Mouse (Mus musculus): ENCODE results near the gene Eid2. TPM values are rescaled to one million over a fixed set of nuclear protein-coding genes. Genes with fewer than 3 reads are reported as not detected.
"Not testable (repeated sequence)": the region's sequence is repeated elsewhere in the genome, so short reads cannot be mapped to it uniquely, and the experiment has no call there.

Eid2 gene
- 10 to 100 TPM; 17.1 to 17.2 TPM for total RNA-seq (2021)

- peak; percentile 88 to 89 for DNase-seq
- intact Hi-C loops (cut with DNase I), result no loop called here
These were observed at the start of gene Eid2 for GRCm38 (mm10) chr7:28267129-28268041. Gene Eid2, plus strand, starts transcription at chr7:28267881.

DNA sequence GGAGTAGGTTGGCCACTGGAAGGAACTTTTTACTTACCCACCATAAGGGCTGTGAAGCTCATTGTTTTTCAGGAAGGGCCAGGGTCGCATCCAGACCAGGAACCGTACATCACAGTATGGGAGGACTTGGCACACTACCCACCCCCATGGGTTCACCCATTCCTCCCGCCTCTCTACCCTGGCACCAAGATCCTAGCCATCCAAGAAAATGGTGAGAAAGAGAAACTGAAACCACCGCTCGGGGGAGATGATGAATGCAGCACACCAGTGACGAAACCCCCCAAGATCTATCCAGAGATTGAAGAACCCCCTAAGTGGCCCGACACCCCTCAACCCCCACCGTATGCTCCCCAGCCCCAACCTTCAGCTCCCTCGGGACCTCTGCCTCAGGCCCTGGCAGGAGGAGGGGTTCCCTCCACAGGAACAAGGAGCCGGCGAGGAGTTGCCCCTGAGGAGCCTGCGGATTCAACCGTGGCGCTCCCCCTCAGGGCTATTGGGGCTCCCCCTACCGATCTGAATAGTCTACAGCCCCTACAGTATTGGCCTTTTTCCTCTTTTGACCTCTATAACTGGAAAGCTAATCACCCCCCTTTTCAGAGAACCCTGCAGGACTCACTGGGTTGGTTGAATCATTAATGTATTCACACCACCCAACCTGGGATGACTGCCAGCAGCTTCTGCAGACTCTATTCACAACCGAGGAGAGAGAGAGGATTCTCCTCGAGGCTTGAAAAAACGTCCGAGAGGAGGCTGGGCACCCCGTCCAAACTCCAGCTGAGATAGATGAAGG lies 48.5 kb upstream of the Eid2 start:
- intact Hi-C loops (cut with DNase I); DNase-seq: not testable (repeated sequence)

- DNase-seq; intact Hi-C loops (cut with DNase I): not testable (repeated sequence)
These were observed 40.8 kb upstream of the Eid2 start for GRCm38 (mm10) chr7:28226836-28227235.

- intact Hi-C loops (cut with DNase I); DNase-seq: not testable (repeated sequence)
These were observed 40.3 kb upstream of the Eid2 start for GRCm38 (mm10) chr7:28227421-28227820.

GRCm38 (mm10) chr7:28243943-28244342 lies 23.7 kb upstream of the Eid2 start:
- DNase-seq; intact Hi-C loops (cut with DNase I): not testable (repeated sequence)

DNA sequence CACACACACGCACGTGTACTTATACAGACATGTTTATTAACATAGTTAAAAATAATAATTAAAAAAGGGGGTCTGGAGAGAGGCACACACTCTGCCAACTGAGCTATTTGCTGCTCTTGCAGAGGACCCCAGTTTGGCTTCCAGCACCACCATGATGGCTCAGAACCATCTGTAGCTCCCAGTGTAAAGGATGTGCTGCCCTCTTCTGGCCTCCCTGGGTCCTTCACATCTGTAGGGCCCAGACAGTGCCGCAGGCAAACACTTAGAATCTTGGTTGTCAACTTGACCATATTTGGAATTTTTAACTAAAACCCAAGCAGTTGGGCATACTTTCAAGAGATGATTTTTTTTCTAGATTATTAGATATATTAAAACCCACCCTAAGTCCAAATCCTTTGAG lies 18.7 kb upstream of the Eid2 start:
- intact Hi-C loops (cut with DNase I), result no loop called here
- no peak for DNase-seq

DNA sequence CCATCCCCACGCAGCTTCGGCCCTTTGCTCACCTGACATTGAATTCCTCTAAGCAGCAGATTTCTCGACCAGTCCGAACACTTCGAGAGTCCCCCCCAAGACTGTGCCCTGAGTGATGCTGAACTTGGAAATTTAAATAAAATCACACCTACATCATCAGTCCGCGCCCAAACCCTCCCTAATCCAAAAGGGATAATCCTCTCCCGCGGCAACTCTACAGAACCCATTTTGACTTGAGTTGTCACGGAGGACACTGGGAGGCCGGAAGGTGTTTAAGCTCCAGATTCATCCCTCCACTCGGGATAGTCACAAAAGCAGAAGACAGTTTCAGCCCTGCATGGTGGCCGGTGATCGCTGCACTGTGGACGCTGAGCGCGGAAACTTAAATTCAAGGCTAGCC lies 15.7 kb upstream of the Eid2 start:
- no peak for DNase-seq
- intact Hi-C loops (cut with DNase I), result no loop called here

DNA sequence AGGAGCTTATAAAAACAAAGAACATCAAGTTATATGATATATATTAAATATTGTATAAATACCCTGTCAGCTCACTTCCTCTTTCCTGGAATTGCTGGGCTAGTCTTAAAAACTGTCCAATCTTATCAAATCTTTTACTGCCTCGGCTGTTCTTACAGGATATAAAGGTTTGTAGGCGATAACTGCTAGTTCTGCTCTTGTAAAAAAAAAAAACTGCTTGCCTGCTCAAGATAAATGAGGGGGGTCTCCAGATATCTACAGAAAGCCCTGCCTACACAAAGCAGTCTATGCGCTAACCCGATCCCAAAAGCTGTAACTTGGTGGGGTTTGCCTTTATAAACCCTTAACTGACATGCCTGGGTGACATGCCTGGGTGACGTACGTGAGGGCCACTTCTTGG lies 13.1 kb upstream of the Eid2 start:
- intact Hi-C loops (cut with DNase I), result no loop called here
- no peak for DNase-seq

DNA sequence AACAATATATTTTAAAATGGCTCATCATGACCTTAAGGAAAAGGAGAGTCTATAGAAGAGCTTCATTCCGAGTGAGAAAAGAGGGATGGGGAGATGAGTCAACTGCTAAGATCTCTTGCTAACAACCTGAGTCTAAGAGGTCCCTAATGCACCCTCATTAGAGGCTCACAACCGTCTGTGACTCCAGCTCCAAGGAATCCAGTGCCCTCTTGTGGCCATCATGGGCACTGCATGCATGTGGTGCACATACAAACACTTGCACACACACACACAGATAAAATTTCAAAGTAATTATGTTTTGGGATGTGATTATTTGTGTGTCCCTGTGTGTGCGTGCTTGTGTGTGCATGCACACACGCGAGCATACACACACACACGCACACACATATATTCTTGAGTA lies 12.2 kb upstream of the Eid2 start:
- DNase-seq, result no peak
- intact Hi-C loops (cut with DNase I), result no loop called here

DNA sequence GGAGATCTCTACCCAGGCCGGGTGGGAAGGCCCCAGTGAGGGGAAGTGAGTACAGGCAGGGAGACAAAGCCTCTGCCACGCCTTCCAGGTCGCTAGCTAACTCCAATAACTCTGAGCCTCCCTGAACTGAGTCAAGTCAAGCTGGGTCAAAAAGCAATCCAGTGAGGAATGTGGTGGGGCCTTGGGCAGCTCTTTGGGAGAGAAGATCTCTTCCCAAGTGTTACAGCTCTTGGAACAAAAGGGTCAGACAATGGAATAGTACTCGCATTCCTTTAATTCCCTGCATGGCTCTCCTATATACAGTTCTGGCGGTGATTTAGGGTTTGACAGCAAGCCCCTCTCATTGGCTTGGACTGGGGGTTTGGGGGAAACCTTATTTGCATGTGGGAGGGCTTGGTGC lies 4.8 kb upstream of the Eid2 start:
- DNase-seq, result no peak
- intact Hi-C loops (cut with DNase I), result no loop called here

DNA sequence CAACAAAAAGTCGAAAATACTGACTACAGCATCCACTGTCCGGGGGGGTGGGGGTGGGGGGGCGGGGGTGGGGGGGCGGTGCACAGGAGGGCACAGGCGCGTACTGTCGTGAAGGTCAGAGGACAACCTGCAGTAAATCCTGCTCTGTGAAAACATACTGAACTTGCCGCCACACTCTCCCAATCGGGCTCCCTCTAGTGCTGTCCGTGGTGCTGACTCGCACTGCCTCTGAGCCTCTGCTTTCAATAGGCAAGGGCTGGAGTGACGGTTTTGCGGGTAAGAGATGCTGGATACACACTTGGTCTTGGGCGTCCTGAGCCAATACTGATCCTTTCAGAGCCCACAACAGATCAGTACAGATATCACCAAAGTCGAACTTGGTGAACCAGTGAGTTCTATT lies 3.9 kb upstream of the Eid2 start:
- DNase-seq, result peak; percentile 78 to 88
- intact Hi-C loops (cut with DNase I), result no loop called here

DNA sequence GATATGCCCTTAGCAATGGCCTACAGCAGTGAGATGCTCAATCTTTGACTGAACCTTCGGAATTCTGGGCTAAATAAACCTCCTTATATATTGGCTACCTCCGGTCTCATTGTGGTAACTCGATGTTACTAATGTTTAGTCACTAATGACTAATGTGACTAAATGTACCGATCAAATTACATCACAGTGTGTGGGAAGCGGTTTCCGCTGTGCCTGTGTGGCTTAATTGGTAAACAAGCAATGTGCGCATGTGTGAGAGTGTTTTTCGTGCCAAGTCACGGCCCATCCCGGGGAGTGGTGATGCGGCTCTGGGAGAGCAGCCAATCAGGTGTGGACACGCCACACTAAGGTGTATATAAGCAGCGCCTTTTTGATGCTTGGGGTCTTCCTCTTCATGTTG lies 2.3 kb upstream of the Eid2 start:
- DNase-seq, result no peak
- intact Hi-C loops (cut with DNase I), result no loop called here

DNA sequence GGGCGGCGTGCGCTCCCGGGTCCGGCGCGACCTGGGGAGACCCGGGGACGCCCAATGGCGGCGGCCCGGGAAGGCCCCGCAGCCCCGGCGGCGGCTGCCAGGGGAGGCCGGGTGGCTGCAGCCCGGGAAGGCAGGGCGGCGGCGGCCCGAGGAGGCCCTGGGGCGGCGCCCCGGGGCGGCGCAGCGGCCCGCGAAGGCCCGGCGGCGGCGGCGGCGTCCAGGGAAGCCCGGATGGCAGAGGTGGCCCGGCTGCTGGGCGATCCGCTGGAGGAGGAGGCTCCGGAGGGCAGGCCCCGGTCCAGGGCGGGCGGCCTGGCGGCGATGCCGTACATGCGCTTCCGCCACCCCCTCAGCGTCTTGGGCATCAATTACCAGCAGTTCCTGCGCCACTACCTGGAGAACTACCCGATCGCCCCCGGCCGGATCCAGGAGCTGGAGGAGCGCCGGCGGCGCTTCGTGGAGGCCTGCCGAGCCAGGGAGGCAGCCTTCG lies 406 bp downstream of the Eid2 start:
- intact Hi-C loops (cut with DNase I), result no loop called here
- peak; percentile 65 to 69 for DNase-seq

- intact Hi-C loops (cut with DNase I), result no loop called here
- DNase-seq, result no peak
These were observed 895 bp downstream of the Eid2 start for GRCm38 (mm10) chr7:28268576-28268975.

GRCm38 (mm10) chr7:28269355-28269754 lies 1.7 kb downstream of the Eid2 start:
- no peak for DNase-seq
- intact Hi-C loops (cut with DNase I), result no loop called here

DNA sequence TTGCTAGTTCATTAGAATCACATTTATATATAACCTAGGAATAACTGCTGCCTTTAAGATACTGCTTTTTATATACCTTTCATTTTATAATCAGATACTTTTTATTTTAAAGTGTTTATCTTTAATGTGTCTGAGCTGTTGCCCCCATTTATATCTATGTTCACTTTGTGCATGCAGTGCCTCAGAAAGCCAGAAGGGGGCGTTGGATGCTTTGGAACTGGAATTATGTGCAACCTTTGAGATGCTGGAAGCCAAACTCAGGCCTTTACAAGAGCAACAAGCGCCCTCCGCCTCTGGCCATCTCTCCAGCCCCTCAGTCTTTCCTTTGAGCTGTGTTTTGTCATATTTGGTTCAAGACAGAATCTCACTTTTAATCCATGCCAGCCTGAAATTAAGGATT lies 4.1 kb downstream of the Eid2 start:
- no peak for DNase-seq
- intact Hi-C loops (cut with DNase I), result loop anchor here (10.0 kb wide), 1 partner anchor 217 kb away; the partner anchor contains the start of gene Psmc4

- intact Hi-C loops (cut with DNase I), result loop anchor here (2.0 to 10.0 kb wide), 2 partner anchors 66 to 222 kb away; partner anchors contain the start of gene Psmc4
- no peak for DNase-seq
These were observed 9.5 kb downstream of the Eid2 start for GRCm38 (mm10) chr7:28277237-28277614.

GRCm38 (mm10) chr7:28277615-28278278 lies 10.1 kb downstream of the Eid2 start, which contains the start of gene Eid2b:
Gene Eid2b, plus strand, starts transcription at chr7:28277739.
- peak; percentile 97 for DNase-seq
- intact Hi-C loops (cut with DNase I), result loop anchor here (2.0 to 10.0 kb wide), 3 partner anchors 23 to 223 kb away; partner anchors contain the start of gene Psmc4

GRCm38 (mm10) chr7:28278279-28278652 lies 10.6 kb downstream of the Eid2 start:
- intact Hi-C loops (cut with DNase I), result loop anchor here (2.0 to 10.0 kb wide), 2 partner anchors 23 to 223 kb away; partner anchors contain the start of gene Psmc4

DNA sequence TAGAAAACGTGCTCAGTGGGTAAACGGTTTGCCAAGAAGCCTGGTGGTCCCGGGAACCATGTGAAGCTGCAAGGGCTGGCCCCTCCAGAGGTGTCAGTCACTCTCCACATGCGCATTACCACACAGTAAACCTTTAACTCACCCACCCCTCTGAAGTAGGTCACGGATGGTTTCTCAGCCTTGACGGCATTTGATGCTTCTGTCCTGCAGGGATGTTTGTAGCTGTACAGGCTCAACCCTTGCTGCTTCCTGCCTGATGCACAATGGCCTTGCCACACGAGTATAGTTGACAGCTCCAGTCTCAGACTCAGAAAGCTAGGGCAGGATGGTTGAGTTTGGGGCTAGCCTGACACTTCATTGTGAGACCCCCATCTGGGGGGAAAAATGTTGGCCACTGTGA lies 12.9 kb downstream of the Eid2 start:
- no peak for DNase-seq
- intact Hi-C loops (cut with DNase I), result no loop called here

More at GRCm38 (mm10) chr7:28278279-28278652, 10.6 kb downstream of the Eid2 start:
- peak in 1 of 2 experiments; percentile 25 for DNase-seq

DNA sequence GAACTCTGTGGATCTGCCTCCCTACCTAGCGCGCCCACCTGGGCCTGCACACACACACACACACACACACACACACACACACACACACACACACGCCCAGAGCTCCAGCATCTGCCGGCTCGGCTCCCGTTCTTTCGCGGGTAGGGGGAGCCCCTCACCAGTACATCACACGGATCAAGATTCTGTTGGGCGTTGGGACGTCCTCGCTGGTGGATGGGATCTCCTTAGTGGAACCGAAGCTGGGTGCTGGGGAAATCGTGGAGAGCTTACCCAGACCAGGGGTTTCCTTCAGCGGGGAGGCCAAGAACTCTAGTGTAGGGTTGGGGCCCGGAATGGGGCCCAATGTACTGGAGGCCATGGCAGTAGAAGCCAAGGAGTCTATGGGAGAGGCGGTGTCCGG lies 22.5 kb downstream of the Eid2 start:
- intact Hi-C loops (cut with DNase I), result no loop called here
- DNase-seq, result no peak
